Mouse (Mus musculus) kidney, embryonic 16.5 days (tissue): ENCODE data around the gene Scd3. TPM values are rescaled to one million over a fixed set of nuclear protein-coding genes. Genes with fewer than 3 reads are reported as not detected.

Source experiments
- ATAC-seq: fragments of 200-750 bp; cut with Nextera tagmentation; 2 replicates; pipeline ENCODE4 v1.8.0; 2017; ENCODE audit warnings: moderate TSS enrichment; ENCODE audit not compliant: low FRiP score, low TSS enrichment
- H3K27ac ChIP-seq: fragments of 300-500 bp; sonication (generic); 2 replicates; pipeline ENCODE4 v1.5.1; 2014; ENCODE audit warnings: low read length
- H3K27me3 ChIP-seq: fragments of 300-500 bp; sonication (generic); 2 replicates; pipeline ENCODE4 v1.6.1; 2014; ENCODE audit warnings: low read length, control low read depth, mixed read lengths; ENCODE audit not compliant: insufficient read depth
- H3K36me3 ChIP-seq: fragments of 300-500 bp; sonication (generic); 2 replicates; pipeline ENCODE4 v1.6.1; 2014; ENCODE audit warnings: low read length, control low read depth, mixed read lengths; ENCODE audit not compliant: insufficient read depth
- H3K4me1 ChIP-seq: fragments of 300-500 bp; sonication (generic); 2 replicates; pipeline ENCODE4 v1.6.1; 2014; ENCODE audit warnings: low read length, control low read depth, mixed read lengths; ENCODE audit not compliant: insufficient read depth
- H3K4me2 ChIP-seq: fragments of 300-500 bp; sonication (generic); replicated peaks from 2 replicates; pipeline ENCODE4 v1.6.1; 2014; ENCODE audit warnings: low read depth, low read length
- H3K4me3 ChIP-seq: fragments of 300-500 bp; sonication (generic); 2 replicates; pipeline ENCODE4 v1.5.1; 2014; ENCODE audit warnings: mild to moderate bottlenecking, low read length
- H3K9ac ChIP-seq: fragments of 300-500 bp; sonication (generic); replicated peaks from 2 replicates; pipeline ENCODE4 v1.6.1; 2014; ENCODE audit warnings: low read length
- H3K9me3 ChIP-seq: fragments of 300-500 bp; sonication (generic); 2 replicates; pipeline ENCODE4 v1.6.1; 2016; ENCODE audit warnings: low read length, control low read depth
- WGBS: fragments of 180-500 bp; shearing (Covaris S2); extraction: QIAGEN DNeasy Blood & Tissue Kit; methylation state at CpG from one replicate; pipeline ENCODE4 v1.1.7; 2014; 5-methylcytosine and 5-hydroxymethylcytosine counted together
- polyA plus RNA-seq: library from polyadenylated mRNA; unstranded; fragments of >200 nt; fragmentation: Nextera tagmentation; extraction: Ambion mirVana; gene quantifications from 2 replicates; pipeline ENCODE4 v1.2.1, GENCODE M21; 2015

Scd3 gene
- polyA plus RNA-seq, 1 experiment from 2014 or later: 0.60 TPM

GRCm38 (mm10) chr19:44265300-44265699, 62.2 kb downstream of the Scd3 start:
- Histone ChIP-seq H3K4me3 (no peak overlapping the region), H3K4me1 (peaks cover 13% of the 10 kb centered on the region; the same call in 1 of the 2 replicates), H3K4me2 (no peak overlapping the region), H3K27ac (no peak overlapping the region), H3K36me3 (no peaks in the 10 kb centered on the region), H3K27me3 (no peaks in the 10 kb centered on the region), H3K9ac (no peak overlapping the region), H3K9me3 (no peaks in the 10 kb centered on the region)
- WGBS: 37% methylated on average over 7 of the region's 7 CpGs
- ATAC-seq: no peak

DNA sequence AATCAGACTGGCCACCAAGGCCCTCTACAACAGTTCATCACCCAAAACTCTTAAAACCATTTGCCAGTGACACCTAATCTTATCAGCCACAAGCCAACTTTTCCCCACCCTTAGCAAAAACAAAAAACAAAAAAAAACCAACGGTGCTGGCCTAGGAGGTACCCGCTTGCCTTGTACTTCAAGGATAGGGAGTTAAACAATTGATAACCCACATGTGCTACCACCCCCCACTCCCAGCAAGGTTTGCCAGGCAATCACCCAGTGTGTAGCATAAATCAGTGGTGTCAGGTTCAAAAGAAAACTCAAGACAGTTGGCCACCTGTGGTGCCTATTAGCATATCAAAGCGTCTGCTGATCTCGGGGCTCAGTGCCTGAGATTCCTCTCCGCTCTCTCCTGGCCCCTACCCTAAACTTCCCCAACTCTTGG, 62.9 kb downstream of the Scd3 start:
- H3K27ac ChIP-seq: no peak overlapping the region

GRCm38 (mm10) chr19:44266458-44266823, 63.4 kb downstream of the Scd3 start:
- peak; percentile 13; the same call in 1 of the 2 replicates for ATAC-seq
- peaks cover 13% of the 10 kb centered on the region; the same call in 1 of the 2 replicates for H3K4me1 ChIP-seq
- H3K9ac ChIP-seq: peak overlapping the region; percentile 86
- peak overlapping the region; percentile 95 for H3K27ac ChIP-seq
- no peaks in the 10 kb centered on the region for H3K27me3 ChIP-seq
- no peaks in the 10 kb centered on the region for H3K9me3 ChIP-seq
- no peaks in the 10 kb centered on the region for H3K36me3 ChIP-seq
- H3K4me3 ChIP-seq: peak overlapping the region; percentile 61
- WGBS: 8% methylated on average over 6 of the region's 6 CpGs
- peak overlapping the region; percentile 84 for H3K4me2 ChIP-seq

More for the DNA sequence above, 62.9 kb downstream of the Scd3 start:
- H3K9me3 ChIP-seq: no peaks in the 10 kb centered on the region
- no peak overlapping the region for H3K4me3 ChIP-seq
- peaks cover 13% of the 10 kb centered on the region; the same call in 1 of the 2 replicates for H3K4me1 ChIP-seq
- H3K9ac ChIP-seq: no peak overlapping the region
- no peaks in the 10 kb centered on the region for H3K27me3 ChIP-seq
- no peak for ATAC-seq
- 44% methylated on average over 5 of the region's 5 CpGs for WGBS
- H3K36me3 ChIP-seq: no peaks in the 10 kb centered on the region
- H3K4me2 ChIP-seq: no peak overlapping the region

DNA sequence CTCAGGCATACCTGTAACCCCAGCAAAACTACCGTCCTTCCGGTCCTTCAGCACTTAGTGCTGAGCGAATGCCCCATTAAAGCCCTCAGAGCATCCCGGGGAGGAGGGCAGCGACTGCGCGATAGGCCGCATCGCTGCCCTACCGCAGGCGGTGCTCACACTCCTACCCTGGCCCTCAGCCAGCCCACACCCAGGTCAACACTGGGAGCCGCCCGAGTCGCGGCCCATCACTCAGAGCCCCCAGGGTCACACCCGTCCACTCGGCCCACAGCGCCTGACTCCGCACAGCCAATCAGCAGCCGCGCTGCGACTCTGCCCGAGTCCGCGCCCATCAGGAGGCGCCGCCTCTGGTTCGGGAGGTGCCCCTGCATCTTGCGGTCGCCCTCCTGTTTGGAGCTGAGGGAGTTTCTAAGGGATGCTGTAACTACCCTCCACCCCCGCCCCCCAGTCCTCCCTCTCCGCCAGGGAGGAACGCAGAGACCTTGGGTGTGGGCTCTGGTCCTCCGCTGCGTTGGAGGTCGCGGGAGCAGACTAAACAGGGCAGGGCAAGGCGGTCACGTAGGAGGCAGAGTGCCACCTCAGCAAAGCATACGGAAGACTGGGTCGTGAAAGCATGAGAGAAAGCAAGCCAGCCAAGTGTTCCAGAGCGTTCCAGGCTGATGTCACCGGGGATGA, 63.9 kb downstream of the Scd3 start:
- peak overlapping the region; percentile 61 for H3K4me3 ChIP-seq
- H3K9ac ChIP-seq: peak overlapping the region; percentile 86
- H3K4me1 ChIP-seq: peaks cover 13% of the 10 kb centered on the region; the same call in 1 of the 2 replicates
- peak overlapping the region; percentile 84 for H3K4me2 ChIP-seq
- WGBS: under 1% methylated on average over 43 of the region's 43 CpGs
- peak overlapping the region; percentile 95 for H3K27ac ChIP-seq
- peak; percentile 98 for ATAC-seq
- H3K9me3 ChIP-seq: no peaks in the 10 kb centered on the region
- H3K36me3 ChIP-seq: no peaks in the 10 kb centered on the region
- H3K27me3 ChIP-seq: no peaks in the 10 kb centered on the region

- Histone ChIP-seq H3K4me3 (peak overlapping the region; percentile 61), H3K4me2 (peak overlapping the region; percentile 84), H3K36me3 (no peaks in the 10 kb centered on the region), H3K9me3 (no peaks in the 10 kb centered on the region), H3K4me1 (peaks cover 13% of the 10 kb centered on the region; the same call in 1 of the 2 replicates), H3K9ac (peak overlapping the region; percentile 86), H3K27me3 (no peaks in the 10 kb centered on the region), H3K27ac (peak overlapping the region; percentile 95)
- 17% methylated on average over 12 of the region's 18 CpGs for WGBS
- ATAC-seq: 0 out of 2 replicates have a peak, but pooled peaks have one; percentile 0
These were observed 64.5 kb downstream of the Scd3 start for GRCm38 (mm10) chr19:44267499-44268002.

GRCm38 (mm10) chr19:44273711-44274110, 70.6 kb downstream of the Scd3 start:
- Histone ChIP-seq H3K4me3 (no peak overlapping the region), H3K27ac (no peak overlapping the region), H3K27me3 (no peaks in the 10 kb centered on the region), H3K4me2 (no peak overlapping the region), H3K36me3 (no peaks in the 10 kb centered on the region), H3K4me1 (no peaks in the 10 kb centered on the region), H3K9me3 (no peaks in the 10 kb centered on the region), H3K9ac (no peak overlapping the region)
- ATAC-seq: 0 out of 2 replicates have a peak, but pooled peaks have one; percentile 4
- WGBS: 75% methylated on average over 4 of the region's 4 CpGs

DNA sequence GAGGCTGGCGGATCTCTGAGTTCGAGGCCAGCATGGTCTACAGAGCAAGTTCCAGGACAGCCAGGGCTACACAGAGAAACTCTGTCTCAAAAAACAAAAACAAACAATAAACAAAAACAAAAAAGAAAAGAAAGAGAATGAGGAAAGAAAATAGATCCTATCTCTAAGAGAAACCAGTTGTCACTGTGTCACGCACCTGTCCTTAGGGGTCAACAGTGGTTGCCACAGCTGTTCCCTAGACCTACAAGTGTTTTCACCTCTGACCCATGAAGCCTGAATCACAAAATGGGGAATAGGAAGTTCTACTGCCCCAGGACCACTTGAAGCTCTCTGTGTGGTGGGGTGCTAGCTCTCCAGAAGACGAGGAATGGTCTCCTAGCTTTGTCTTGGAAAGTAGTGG, 71.4 kb downstream of the Scd3 start:
- Histone ChIP-seq H3K27me3 (no peaks in the 10 kb centered on the region), H3K9me3 (no peaks in the 10 kb centered on the region), H3K27ac (no peak overlapping the region), H3K9ac (no peak overlapping the region), H3K4me2 (no peak overlapping the region), H3K4me3 (no peak overlapping the region), H3K36me3 (no peaks in the 10 kb centered on the region), H3K4me1 (no peaks in the 10 kb centered on the region)
- ATAC-seq: no peak
- 94% methylated on average over 4 of the region's 4 CpGs for WGBS

GRCm38 (mm10) chr19:44275418-44275817, 72.3 kb downstream of the Scd3 start:
- Histone ChIP-seq H3K9ac (no peak overlapping the region), H3K27ac (no peak overlapping the region), H3K4me1 (peaks cover 9% of the 10 kb centered on the region), H3K4me2 (no peak overlapping the region), H3K4me3 (no peak overlapping the region), H3K27me3 (no peaks in the 10 kb centered on the region), H3K36me3 (no peaks in the 10 kb centered on the region), H3K9me3 (no peaks in the 10 kb centered on the region)
- WGBS: 100% methylated on average over 1 of the region's 1 CpGs
- no peak for ATAC-seq

DNA sequence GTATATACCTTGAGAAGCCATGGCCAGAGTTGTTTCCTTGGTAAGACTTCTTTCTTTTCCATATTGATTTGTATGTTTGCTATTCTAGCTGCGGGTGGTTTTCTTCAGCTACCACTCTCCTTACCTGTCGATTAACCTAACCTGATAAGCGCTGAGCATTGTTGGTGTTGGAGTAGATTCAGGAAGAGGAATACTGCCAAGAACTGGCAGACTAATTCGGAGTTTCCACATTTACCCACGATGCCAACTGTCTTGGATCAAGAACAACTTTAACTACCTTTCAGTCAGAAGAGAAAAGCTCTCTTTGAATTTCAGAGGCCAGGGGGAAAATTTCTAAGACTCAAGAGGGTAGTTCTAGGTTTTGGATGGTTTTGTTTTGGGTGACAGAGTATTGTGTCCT, 73.8 kb downstream of the Scd3 start:
- Histone ChIP-seq H3K9me3 (no peaks in the 10 kb centered on the region), H3K4me3 (no peak overlapping the region), H3K9ac (no peak overlapping the region), H3K4me1 (peaks cover 23% of the 10 kb centered on the region), H3K36me3 (no peaks in the 10 kb centered on the region), H3K27me3 (no peaks in the 10 kb centered on the region), H3K27ac (no peak overlapping the region), H3K4me2 (no peak overlapping the region)
- WGBS: 87% methylated on average over 5 of the region's 5 CpGs
- no peak for ATAC-seq

DNA sequence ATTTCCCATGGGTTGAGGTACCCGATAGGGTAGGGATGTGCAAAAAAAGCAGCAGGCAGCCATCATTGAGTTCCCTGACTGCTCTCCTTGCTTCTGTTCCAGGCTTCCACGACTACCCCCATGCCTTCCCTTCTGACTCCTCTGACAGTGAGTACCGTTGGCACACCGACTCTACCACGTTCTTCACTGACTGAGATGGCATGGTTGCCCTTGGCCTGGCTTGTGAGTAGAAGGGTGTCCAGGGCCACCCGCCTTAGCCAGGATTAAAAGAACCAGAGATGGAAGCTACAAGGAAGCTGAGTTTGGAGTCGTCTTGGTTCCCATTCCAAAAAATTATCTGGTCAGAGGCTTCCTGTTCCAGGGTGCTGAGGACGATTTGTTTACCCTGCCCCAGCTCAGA, 74.9 kb downstream of the Scd3 start:
- Histone ChIP-seq H3K4me1 (peaks cover 32% of the 10 kb centered on the region), H3K36me3 (no peaks in the 10 kb centered on the region), H3K4me2 (no peak overlapping the region), H3K27ac (no peak overlapping the region), H3K27me3 (no peaks in the 10 kb centered on the region), H3K9ac (no peak overlapping the region), H3K9me3 (no peaks in the 10 kb centered on the region), H3K4me3 (no peak overlapping the region)
- 87% methylated on average over 8 of the region's 8 CpGs for WGBS
- ATAC-seq: no peak
